Mouse (Mus musculus): ENCODE results near the gene Gm867. TPM values are rescaled to one million over a fixed set of nuclear protein-coding genes. Genes with fewer than 3 reads are reported as not detected.

The Gm867 gene
- polyA plus RNA-seq, 1 experiment from 2014 or later, result 0.39 TPM

DNA sequence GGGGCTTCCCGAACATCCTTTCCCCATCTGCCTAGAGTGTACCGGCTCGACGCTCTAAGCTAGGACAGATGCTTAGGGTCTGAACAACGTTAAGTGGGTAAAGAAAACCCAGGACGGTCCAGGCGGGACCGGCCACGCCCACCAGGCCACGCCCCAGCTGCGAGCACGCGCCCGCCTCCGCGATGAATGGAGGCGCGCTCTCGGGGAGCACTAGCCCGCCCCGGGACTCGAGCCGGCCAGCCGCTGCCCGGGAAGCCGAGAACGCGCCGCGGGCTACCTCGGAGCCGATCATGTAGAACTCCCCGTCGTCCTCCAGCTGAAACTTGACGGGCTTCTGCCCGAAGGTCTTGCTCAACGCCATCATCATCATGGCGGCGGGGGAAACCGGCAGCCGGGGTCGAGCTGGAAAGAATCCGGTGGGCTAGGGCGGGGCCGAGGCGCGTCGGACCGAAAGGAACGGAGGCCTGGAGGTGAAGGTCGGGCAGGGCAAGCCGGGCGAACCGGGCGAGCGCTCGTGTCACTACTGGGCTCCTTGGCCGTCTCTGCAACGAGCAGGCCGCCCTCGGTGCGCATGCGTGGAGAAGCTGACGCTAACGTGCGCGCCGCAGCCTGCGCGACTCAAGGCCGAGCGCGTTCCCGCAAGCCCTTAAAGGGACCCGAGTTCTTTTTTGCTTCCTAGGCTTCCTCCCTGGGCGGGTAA lies 19.3 kb downstream of the Gm867 start, which contains the start of gene Smarcb1:
TSS of gene Smarcb1 (minus strand) at position 592 of the 700 bp plus-strand sequence.
- H3K9ac ChIP-seq (ENCODE audit: low read depth, low read length), result peak within 1 kb of the TSS; percentile 80
- TF ChIP-seq CTCF (IDR thresholded peaks at IDR 0.05; ENCODE audit: low read depth), result no peak
- no peaks in the 10 kb centered on the region for H3K9me3 ChIP-seq (replicated peaks; ENCODE audit: low read length)
- no peaks in the 10 kb centered on the region for H3K27me3 ChIP-seq (ENCODE audit: insufficient read depth, low read length)
- H3K4me2 ChIP-seq (ENCODE audit: low read length), result peak within 1 kb of the TSS; percentile 86
- H3K36me3 ChIP-seq (ENCODE audit: insufficient read depth, low read length), result peaks cover 9% of the 10 kb centered on the region; the same call in 1 of the 2 replicates
- peak within 1 kb of the TSS; percentile 95 for H3K27ac ChIP-seq
- H3K4me3 ChIP-seq (replicated peaks; ENCODE audit: low read depth, low read length), result peak within 1 kb of the TSS; percentile 79
- DNase-seq (ENCODE audit: low spot score), result peak; percentile 97
- ATAC-seq (replicated peaks; ENCODE audit: low FRiP score, low read depth), result peak; percentile 88
- WGBS, result under 1% methylated on average over 76 of the region's 76 CpGs
- H3K4me1 ChIP-seq (replicated peaks; ENCODE audit: insufficient read depth, low read length), result peaks cover 12% of the 10 kb centered on the region; the same call in 1 of the 2 replicates

DNA sequence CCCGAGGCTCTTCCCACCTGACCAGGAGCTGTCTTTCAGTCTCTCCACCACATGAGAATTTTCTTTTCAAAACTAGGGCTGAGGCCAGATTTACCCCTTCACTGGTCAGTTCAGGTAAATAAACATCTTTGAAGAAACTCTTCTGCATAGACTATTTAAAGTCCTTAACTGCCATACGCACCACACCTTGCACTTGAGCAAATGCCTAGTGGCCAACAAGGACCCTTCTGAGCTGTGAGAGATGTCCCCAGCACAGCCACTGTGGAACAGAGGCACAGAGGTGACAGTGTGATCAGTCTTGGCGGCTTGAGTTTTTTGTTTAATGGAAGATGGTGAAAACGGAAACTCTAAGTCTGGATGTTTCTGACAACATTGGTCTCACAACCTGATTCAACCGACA lies 21.4 kb downstream of the Gm867 start:
- TF ChIP-seq CTCF (IDR thresholded peaks at IDR 0.05; ENCODE audit: low read depth), result no peak
- H3K27ac ChIP-seq, result no peak overlapping the region
- no peak for ATAC-seq (replicated peaks; ENCODE audit: low FRiP score, low read depth)
- WGBS, result 83% methylated on average over 5 of the region's 5 CpGs
- peaks cover 12% of the 10 kb centered on the region; the same call in 1 of the 2 replicates for H3K4me1 ChIP-seq (replicated peaks; ENCODE audit: insufficient read depth, low read length)
- H3K9me3 ChIP-seq (replicated peaks; ENCODE audit: low read length), result no peaks in the 10 kb centered on the region
- H3K36me3 ChIP-seq (ENCODE audit: insufficient read depth, low read length), result peaks cover 14% of the 10 kb centered on the region
- no peak overlapping the region for H3K4me3 ChIP-seq (replicated peaks; ENCODE audit: low read depth, low read length)
- no peak for DNase-seq (ENCODE audit: low spot score)
- no peak overlapping the region for H3K4me2 ChIP-seq (ENCODE audit: low read length)
- H3K27me3 ChIP-seq (ENCODE audit: insufficient read depth, low read length), result no peaks in the 10 kb centered on the region
- no peak overlapping the region for H3K9ac ChIP-seq (ENCODE audit: low read depth, low read length)

- Histone ChIP-seq H3K9me3 (replicated peaks; ENCODE audit: low read length) (no peaks in the 10 kb centered on the region), H3K4me1 (replicated peaks; ENCODE audit: insufficient read depth, low read length) (peaks cover 5% of the 10 kb centered on the region; the same call in 1 of the 2 replicates), H3K4me2 (ENCODE audit: low read length) (no peak overlapping the region), H3K9ac (ENCODE audit: low read depth, low read length) (no peak overlapping the region), H3K36me3 (ENCODE audit: insufficient read depth, low read length) (peaks cover 19% of the 10 kb centered on the region), H3K27me3 (ENCODE audit: insufficient read depth, low read length) (no peaks in the 10 kb centered on the region), H3K4me3 (replicated peaks; ENCODE audit: low read depth, low read length) (no peak overlapping the region), H3K27ac (no peak overlapping the region)
- TF ChIP-seq CTCF (IDR thresholded peaks at IDR 0.05; ENCODE audit: low read depth), result no peak
- no peak for DNase-seq (ENCODE audit: low spot score)
- 80% methylated on average over 8 of the region's 8 CpGs for WGBS
- no peak for ATAC-seq (replicated peaks; ENCODE audit: low FRiP score, low read depth)
Observed at GRCm38 (mm10) chr10:75916840-75917239, 23.6 kb downstream of the Gm867 start.

DNA sequence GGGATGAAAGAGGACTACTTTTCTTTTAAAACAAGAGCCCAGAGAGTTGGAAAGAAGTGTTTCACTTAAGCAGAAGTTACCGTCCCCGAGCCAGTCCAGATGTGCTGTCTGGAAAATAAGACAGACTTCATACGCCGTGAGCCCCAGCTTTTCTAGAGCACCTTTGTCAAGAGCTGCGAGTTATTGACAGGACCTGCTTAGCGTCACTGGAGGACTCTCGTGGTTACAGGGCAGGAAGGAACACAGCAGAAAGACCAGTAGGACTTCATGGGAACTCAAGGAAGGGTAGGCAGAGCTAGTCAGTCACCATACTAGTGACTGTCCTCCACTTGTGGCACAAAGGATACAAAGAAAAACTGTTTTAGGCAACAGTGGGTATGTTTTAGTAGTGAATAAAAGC lies 24.9 kb downstream of the Gm867 start:
- 87% methylated on average over 7 of the region's 7 CpGs for WGBS
- ATAC-seq (replicated peaks; ENCODE audit: low FRiP score, low read depth) (no peak), DNase-seq (ENCODE audit: low spot score) (no peak)
- Histone ChIP-seq H3K4me3 (replicated peaks; ENCODE audit: low read depth, low read length) (no peak overlapping the region), H3K4me1 (replicated peaks; ENCODE audit: insufficient read depth, low read length) (peaks cover 5% of the 10 kb centered on the region; the same call in 1 of the 2 replicates), H3K27me3 (ENCODE audit: insufficient read depth, low read length) (no peaks in the 10 kb centered on the region), H3K36me3 (ENCODE audit: insufficient read depth, low read length) (peaks cover 30% of the 10 kb centered on the region), H3K9me3 (replicated peaks; ENCODE audit: low read length) (no peaks in the 10 kb centered on the region), H3K9ac (ENCODE audit: low read depth, low read length) (no peak overlapping the region), H3K27ac (no peak overlapping the region), H3K4me2 (ENCODE audit: low read length) (no peak overlapping the region)
- no peak for TF ChIP-seq CTCF (IDR thresholded peaks at IDR 0.05; ENCODE audit: low read depth)

DNA sequence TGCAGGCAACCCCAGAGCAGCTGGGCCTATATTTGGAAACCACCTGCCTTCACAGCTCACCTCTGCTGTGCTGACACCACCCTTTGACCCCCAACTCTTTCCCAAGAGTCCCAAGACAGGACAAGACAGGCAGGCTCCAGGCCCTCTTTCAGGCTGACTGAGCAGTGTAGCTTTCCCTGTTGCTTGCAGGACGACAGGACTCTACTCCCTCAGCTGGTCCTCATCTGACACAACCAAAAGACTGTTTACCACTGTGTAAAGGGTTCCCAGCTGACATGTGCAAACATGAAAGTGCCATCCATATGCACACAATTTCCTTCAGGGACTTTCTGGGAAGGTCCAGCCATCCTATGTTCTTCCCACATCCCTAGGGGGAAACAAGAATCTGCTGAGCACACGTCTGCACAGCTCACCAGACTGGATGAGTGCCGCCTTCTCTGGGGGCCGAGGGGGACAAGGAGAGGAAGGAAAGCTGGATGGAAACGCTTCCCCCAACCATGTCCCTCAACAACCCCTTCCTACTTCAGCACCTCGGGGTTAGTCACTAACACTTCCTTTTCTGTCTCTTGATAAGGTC lies 27.4 kb downstream of the Gm867 start:
- no peak overlapping the region for H3K4me2 ChIP-seq (ENCODE audit: low read length)
- peaks cover 46% of the 10 kb centered on the region for H3K36me3 ChIP-seq (ENCODE audit: insufficient read depth, low read length)
- no peaks in the 10 kb centered on the region for H3K9me3 ChIP-seq (replicated peaks; ENCODE audit: low read length)
- no peak for TF ChIP-seq CTCF (IDR thresholded peaks at IDR 0.05; ENCODE audit: low read depth)
- H3K4me1 ChIP-seq (replicated peaks; ENCODE audit: insufficient read depth, low read length), result no peaks in the 10 kb centered on the region
- DNase-seq (ENCODE audit: low spot score), result no peak
- no peaks in the 10 kb centered on the region for H3K27me3 ChIP-seq (ENCODE audit: insufficient read depth, low read length)
- 64% methylated on average over 6 of the region's 6 CpGs for WGBS
- H3K9ac ChIP-seq (ENCODE audit: low read depth, low read length), result no peak overlapping the region
- H3K27ac ChIP-seq, result no peak overlapping the region
- H3K4me3 ChIP-seq (replicated peaks; ENCODE audit: low read depth, low read length), result no peak overlapping the region
- ATAC-seq (replicated peaks; ENCODE audit: low FRiP score, low read depth), result 0 out of 2 replicates have a peak, but pooled peaks have one; percentile 33

DNA sequence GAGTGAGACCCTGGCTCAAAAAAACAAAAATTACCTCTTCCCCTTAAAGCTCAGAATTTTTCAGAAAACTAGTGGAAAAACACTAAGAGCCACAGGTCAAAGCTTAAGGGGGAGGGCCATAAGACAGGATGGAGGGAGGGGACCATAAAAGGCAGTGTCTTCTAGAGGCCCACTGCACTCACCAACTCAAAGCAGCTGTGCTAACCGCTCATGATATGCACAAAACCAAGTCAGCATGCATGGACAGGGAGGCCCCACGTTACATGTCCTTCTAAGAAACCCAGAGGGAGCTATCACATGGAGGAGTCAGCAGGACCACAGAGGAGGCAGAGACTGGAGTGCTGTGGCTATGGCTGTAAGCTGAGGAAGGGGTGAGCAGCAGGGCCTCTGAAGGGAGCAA lies 29.8 kb downstream of the Gm867 start:
- ATAC-seq (replicated peaks; ENCODE audit: low FRiP score, low read depth), result no peak
- Histone ChIP-seq H3K4me1 (replicated peaks; ENCODE audit: insufficient read depth, low read length) (no peaks in the 10 kb centered on the region), H3K27ac (no peak overlapping the region), H3K27me3 (ENCODE audit: insufficient read depth, low read length) (no peaks in the 10 kb centered on the region), H3K9me3 (replicated peaks; ENCODE audit: low read length) (no peaks in the 10 kb centered on the region), H3K4me2 (ENCODE audit: low read length) (no peak overlapping the region), H3K9ac (ENCODE audit: low read depth, low read length) (no peak overlapping the region), H3K4me3 (replicated peaks; ENCODE audit: low read depth, low read length) (no peak overlapping the region), H3K36me3 (ENCODE audit: insufficient read depth, low read length) (peaks cover 60% of the 10 kb centered on the region)
- no peak for DNase-seq (ENCODE audit: low spot score)
- no peak for TF ChIP-seq CTCF (IDR thresholded peaks at IDR 0.05; ENCODE audit: low read depth)
- 63% methylated on average over 2 of the region's 2 CpGs for WGBS
